Mouse (Mus musculus) C2C12 (cell line): ENCODE results near the gene Fars2.

Experiments
- CTCF ChIP-seq: IDR thresholded peaks from one replicate; pipeline ENCODE4 v1.5.1; 2011; ENCODE audit not compliant: control insufficient read depth, insufficient read depth, insufficient read length
- MAX ChIP-seq: IDR thresholded peaks from one replicate; pipeline ENCODE4 v1.6.1; 2011; ENCODE audit warnings: mild to moderate bottlenecking, control low read depth
- MYOG ChIP-seq: IDR thresholded peaks from one replicate; pipeline ENCODE4 v1.6.1; 2011; ENCODE audit not compliant: control insufficient read depth, insufficient read length; ENCODE audit errors: extremely low read depth

- TF ChIP-seq CTCF: no peak
- TF ChIP-seq MAX: no peak
- TF ChIP-seq MYOG: no peak
Measured at GRCm38 (mm10) chr13:36105591-36105990, 11.6 kb upstream of the Fars2 start.
